Mouse (Mus musculus): ENCODE results near the gene Gpcpd1.
"Not testable (repeated sequence)": the region's sequence is repeated elsewhere in the genome, so short reads cannot be mapped to it uniquely, and the experiment has no call there.

Gene Gpcpd1

DNA sequence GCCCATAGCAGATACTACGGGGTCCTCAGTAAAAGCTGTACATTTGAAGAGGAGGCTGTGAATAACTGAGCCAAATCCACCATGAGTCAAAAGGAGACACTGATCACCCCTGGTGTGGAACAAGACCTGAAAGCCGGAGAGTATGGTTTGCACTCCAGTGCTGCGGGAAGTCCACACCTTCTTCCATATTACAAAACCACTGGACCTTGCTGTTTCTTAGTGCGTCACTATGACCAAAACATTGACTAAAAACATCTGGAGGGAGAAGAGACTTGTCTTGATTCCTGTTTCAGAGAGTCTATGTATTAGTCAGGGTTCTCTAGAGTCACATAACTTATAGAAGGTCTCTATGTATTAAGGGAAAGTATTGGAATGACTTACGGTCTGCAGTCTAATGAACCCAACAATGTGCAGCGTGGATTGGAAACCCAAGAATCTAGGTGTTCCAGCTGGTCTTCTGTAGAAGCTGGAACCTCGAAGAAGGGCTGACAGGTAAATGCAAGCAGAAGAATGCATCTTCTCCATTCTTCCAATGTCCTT is at the start of gene Gpcpd1:
Gpcpd1 (minus strand) TSS at position 490 of the 540 bp plus-strand sequence.
- DNase-seq (ENCODE audit: low read depth) = no peak

DNA sequence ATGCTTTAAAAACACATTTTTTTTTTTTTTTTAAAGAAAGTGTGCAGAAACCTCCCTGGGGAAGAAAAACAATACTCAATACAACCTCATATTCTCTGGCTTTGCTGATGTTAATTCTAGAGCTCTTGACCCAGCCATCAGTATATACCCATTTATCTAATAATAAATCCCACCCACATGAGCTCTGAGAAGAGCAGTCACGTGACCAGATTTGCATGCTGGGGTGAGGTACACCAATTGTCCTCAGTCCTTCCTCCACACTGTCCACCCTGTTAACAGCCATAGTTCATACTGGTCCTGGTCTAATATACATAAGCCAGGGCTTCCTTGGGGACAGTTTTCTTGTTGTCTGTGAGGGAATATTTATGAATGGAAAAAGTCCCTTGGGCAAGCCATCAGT is 49.0 kb upstream of the Gpcpd1 start:
- no peak for DNase-seq (ENCODE audit: low read depth)

DNA sequence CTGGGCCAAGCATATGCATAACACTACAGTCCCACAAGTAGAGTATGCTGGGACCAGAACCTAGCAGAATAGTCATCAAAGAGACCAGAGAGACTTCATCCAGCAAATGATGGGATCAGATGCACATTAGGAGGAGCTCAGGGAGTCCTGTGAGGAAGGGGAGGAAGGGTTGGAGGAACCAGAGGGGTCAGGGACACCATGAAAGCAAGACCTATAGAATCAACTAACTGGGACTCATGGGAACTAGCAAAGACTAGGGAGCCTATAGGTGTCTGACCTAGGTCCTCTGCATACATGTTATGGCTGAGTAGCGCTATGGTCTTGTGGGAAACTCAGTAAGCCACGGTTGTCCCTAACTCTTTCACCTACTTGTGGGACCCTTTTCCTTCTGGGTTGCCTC is 41.1 kb upstream of the Gpcpd1 start:
- no peak for DNase-seq (ENCODE audit: low read depth)

DNA sequence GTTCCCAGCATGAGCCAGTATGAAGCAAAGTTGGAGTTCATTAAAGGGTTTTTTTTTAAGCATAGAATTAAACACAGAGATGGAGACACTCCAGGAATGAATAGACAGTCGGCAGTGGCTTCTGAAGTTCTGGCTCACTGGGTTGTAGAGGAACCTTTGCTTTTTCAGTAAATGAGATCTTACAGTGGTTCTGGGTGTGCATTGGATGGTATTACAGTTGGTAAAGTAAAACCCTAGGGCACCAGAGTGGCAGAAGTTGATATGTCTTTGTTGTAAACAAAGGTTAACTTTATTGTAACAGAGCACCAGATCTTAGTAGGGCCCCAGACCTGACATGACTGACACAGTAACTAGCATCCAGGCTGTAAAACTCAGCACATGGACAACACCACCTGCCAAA is 35.6 kb upstream of the Gpcpd1 start:
- DNase-seq (ENCODE audit: low read depth) = no peak

- DNase-seq (ENCODE audit: low read depth) = no peak
These were observed 30.2 kb upstream of the Gpcpd1 start for GRCm38 (mm10) chr2:132617693-132618092.

GRCm38 (mm10) chr2:132613581-132614188 is 26.2 kb upstream of the Gpcpd1 start:
- peak; percentile 89 for DNase-seq (ENCODE audit: low read depth)

GRCm38 (mm10) chr2:132611551-132612233 is 24.2 kb upstream of the Gpcpd1 start:
- DNase-seq (ENCODE audit: low read depth) = no peak

GRCm38 (mm10) chr2:132607141-132608093 is 19.9 kb upstream of the Gpcpd1 start:
- no peak for DNase-seq (ENCODE audit: low read depth)

DNA sequence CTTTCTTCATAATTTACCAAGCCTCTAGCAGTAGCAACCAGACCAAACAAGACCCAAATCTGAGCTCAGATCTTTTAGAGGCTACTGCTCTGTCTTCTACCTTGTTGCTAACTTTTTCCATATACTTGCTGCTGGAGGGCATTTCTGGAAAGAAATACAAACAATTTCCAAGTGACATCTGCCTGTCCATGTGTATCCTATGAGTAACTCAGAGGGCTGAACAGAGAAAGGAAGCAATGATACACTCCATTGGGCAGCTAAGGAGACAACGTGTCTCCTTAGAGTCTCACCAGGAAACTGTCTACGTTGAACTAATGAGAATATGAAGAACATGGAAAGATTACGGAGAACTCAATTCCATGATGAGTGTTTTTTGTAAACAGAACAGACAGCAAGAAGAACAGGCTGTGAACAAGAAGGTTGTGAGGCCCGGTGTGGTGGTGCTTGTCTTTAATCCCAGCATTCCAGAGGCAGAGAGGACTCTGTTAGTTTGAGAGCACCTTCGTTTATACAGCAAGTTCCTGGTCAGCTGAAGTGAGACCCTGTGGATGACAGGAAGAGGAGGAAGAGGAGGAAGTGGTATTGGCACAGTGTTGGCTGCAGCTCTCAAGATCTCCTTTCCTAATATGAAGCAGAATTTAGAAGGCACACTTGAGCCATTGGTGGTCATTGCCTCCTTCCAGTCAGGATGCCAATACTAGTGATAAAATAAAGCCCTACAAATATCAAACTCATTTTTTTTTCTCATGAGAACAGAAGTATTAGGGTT is 18.4 kb upstream of the Gpcpd1 start:
- no peak for DNase-seq (ENCODE audit: low read depth)

GRCm38 (mm10) chr2:132604922-132605321 is 17.4 kb upstream of the Gpcpd1 start:
- DNase-seq (ENCODE audit: low read depth) = no peak

DNA sequence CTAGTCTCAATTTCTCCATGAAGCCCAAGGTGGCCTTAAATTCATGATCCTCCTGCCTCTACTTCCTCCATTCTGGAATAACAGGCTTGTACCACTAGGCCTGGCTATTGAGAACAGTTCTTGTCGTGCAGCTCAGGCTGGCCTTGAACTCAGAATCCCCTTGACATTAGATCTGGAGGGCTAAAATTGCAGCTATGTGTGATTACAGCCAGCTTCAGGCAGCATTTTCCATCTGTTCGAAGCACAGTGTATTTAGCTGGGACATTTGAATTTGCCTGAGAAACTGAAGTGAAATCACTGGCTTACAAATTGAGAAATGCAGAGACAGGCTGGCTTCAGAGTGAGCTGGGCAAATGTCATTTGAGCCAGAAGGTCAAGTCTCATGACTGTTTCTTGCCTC is 16.2 kb upstream of the Gpcpd1 start:
- no peak for DNase-seq (ENCODE audit: low read depth)

GRCm38 (mm10) chr2:132601777-132602176 is 14.2 kb upstream of the Gpcpd1 start:
- no peak for DNase-seq (ENCODE audit: low read depth)

DNA sequence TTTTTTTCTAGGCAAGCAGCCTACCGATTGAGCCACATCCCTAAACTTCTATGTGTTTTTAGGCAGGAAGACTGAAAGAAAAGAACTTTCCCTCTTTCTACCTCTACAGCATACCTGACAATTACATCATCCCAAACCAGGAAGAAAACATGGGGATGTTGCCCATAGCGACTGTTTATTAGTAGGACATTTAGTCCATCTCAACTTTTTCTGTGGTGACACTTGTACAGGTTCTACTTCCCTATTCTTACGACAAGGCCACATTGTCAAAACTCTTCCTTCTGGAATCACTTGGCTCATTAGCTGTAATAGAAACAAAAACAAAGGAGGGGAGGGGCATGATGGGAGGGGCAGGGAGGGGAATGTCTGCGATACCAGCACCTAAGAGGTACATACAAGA is 12.6 kb upstream of the Gpcpd1 start:
- DNase-seq (ENCODE audit: low read depth) = no peak

DNA sequence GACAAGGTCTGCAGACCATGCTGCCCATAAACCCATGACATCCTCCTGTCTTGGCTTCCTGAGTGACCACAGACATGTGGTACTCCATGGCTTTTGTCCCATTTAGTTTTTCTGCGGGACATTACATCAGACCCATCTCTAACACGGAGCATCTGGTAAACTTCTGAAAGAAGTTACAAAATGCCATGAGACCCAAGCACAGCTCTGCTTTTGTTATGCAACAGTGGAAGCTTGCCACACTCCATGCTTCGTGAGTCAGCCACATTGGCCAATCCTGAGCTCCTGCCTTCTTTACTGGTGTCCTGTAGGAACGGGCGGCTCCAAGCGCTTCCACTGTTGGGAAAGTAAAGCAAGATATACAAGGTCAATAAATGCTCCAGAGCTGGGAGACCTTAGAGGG is 11.6 kb upstream of the Gpcpd1 start:
- peak; percentile 92 for DNase-seq (ENCODE audit: low read depth)

- no peak for DNase-seq (ENCODE audit: low read depth)
These were observed 10.4 kb upstream of the Gpcpd1 start for GRCm38 (mm10) chr2:132597866-132598480.

DNA sequence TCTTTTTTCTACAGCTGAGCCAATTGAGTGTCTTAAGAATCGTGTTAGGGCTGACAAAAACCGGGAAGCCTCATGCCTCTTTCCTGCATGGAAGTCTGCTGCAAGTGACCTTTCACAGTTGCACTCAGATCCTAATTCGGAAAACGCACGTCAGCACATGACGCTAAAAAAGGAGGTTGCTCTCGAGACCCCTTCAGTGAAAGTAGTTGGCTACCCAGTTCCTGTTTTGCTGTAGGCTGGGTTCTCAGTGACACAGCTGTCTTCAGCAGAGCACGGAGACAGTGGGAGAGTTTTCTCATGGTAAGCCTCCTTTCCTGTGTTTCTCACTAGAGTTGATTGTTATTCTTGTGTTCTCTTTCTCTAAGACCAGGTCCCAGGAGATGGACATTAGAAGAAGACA is 9.7 kb upstream of the Gpcpd1 start:
- no peak for DNase-seq (ENCODE audit: low read depth)

DNA sequence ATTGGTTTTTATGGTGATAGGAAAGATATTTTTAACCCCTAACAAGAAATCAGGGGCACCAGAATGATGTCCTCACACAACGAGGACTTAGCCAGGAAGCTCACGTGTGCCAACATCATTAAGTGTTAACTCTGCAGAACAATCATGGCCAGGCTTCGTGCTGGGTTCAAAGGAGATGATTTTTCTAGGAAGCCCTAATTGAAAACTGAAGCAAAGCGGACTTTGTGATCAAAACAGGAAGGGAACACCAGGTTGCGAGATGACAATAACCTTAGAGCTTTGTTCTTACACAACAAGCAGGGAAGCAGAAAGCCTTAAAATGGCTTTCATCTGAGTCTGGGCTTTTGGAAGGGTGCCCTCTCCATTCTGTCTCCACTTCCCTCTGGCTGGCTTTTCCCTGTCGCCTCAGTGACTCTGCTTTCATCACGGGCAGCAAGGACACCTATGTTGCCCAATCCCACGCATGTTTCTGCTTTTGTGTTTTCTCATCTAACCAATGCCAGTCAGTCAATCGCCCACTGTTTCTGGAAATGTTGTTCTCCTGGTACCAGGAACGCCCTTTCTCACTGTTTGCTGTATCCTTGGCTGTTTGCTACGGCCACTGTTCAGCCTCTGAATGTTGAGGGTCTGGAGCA is 8.2 kb upstream of the Gpcpd1 start:
- DNase-seq (ENCODE audit: low read depth) = no peak

DNA sequence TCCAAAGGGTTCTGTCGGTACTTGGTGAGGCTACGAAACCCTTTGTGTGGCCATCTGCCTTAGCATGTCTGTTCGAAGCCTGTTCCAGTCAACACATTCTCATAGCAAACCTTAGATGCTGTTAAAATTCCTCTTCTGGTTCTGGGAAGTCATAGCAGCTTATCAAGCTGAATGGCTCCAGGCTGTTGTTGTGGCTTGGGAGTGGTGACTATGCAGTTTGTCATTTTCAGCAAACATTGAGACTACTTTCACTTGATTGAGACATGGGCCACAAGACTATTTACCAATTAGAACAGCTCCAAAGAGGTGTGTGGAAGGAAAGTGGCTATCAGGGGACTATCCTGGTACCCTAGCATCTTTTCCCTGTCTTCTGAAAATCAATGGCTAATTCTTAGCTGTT is 4.6 kb upstream of the Gpcpd1 start:
- no peak for DNase-seq (ENCODE audit: low read depth)

- not testable (repeated sequence) for DNase-seq (ENCODE audit: low read depth)
These were observed 4.0 kb upstream of the Gpcpd1 start for GRCm38 (mm10) chr2:132591579-132591978.

DNA sequence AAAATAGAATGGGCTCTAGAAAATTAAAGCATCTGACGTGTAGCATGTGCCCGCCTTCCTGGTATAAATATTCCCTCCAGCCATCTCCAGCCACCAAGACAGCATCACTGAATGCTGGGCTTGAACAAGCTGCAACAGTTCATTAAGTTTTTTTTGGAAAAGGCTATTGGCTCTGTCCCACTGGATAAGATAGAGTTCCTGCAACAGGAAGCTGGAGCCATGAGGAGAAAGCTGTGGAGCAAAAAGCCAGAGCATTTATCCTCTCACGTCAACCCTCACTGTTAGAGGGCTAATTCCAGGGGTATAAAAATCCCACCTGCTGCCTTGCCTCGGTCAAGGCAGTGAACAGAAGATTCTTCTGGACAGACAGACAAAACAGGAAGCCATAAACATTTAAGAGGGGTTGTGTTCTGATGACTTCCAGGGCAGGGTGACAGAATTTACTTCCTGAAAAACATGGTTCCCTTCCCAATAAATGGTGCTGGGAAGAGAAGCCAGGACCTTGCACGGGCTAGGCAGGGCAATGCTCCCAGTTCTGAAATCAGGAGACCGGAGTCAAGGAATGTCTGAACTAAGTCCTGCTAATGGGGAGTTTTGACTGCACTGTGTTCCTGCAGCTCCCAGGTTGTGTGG is 2.5 kb upstream of the Gpcpd1 start:
- no peak for DNase-seq (ENCODE audit: low read depth)

All from fibroblast of lung, adult 2 months (primary cell).